Mouse (Mus musculus) duodenum, adult 2 months (tissue): Measurements from ENCODE around the gene Myd88. TPM values are rescaled to one million over a fixed set of nuclear protein-coding genes. Genes with fewer than 3 reads are reported as not detected.

Experiments
- polyA plus RNA-seq: library from polyadenylated mRNA; depleted of rRNA; stranded (reverse); fragments of >200 nt; gene quantifications from 2 replicates; pipeline ENCODE4 v1.2.3, GENCODE M21; 2012; ENCODE audit warnings: low replicate concordance; rRNA removed

The Myd88 gene
- polyA plus RNA-seq: 13.6 and 21.1 TPM in 2 replicates

GRCm38 (mm10) chr9:119340909-119341816 lies at the start of gene Myd88:
Gene Myd88 (minus strand): TSS chr9:119341411.

GRCm38 (mm10) chr9:119365284-119365683 lies 24.1 kb upstream of the Myd88 start, which contains the start of gene Slc22a14:
Gene Slc22a14 (minus strand): TSS chr9:119365553.

GRCm38 (mm10) chr9:119357331-119358057 lies 16.3 kb upstream of the Myd88 start, which contains the start of gene Xylb:
Gene Xylb (plus strand): TSS chr9:119357381.

GRCm38 (mm10) chr9:119339558-119340211 lies 1.5 kb downstream of the Myd88 start, which contains the start of gene Acaa1a:
Gene Acaa1a (plus strand): TSS chr9:119339676.

GRCm38 (mm10) chr9:119322289-119323259 lies 18.6 kb downstream of the Myd88 start, which contains the start of gene Oxsr1:
Gene Oxsr1 (minus strand): TSS chr9:119322427.

Other genes with a start within 250 kb of the Myd88 start
- gene Plcd1, start 247.9 kb downstream of the Myd88 start, polyA plus RNA-seq: 23.6 and 36.8 TPM in 2 replicates
- 0.19 and 0.44 TPM in 2 replicates for gene Dlec1, start 238.9 kb downstream of the Myd88 start, polyA plus RNA-seq
- 53.8 and 99.1 TPM in 2 replicates for gene Acaa1b, start 184.3 kb downstream of the Myd88 start, polyA plus RNA-seq
- gene Gm47289, start 182.2 kb downstream of the Myd88 start, polyA plus RNA-seq: 0.04 TPM in 1 of 2 replicates, not detected in the other
- gene Slc22a13, start 132.3 kb downstream of the Myd88 start, polyA plus RNA-seq: 0.26 and 1.4 TPM in 2 replicates
- gene Oxsr1, start 19.0 kb downstream of the Myd88 start, polyA plus RNA-seq: 8.4 and 8.6 TPM in 2 replicates
- gene Acaa1a, start 1.7 kb downstream of the Myd88 start, polyA plus RNA-seq: 593 and 1,842 TPM in 2 replicates
- 7.3 and 12.2 TPM in 2 replicates for gene Xylb, start 16.0 kb upstream of the Myd88 start, polyA plus RNA-seq
- 0.06 TPM in 1 of 2 replicates, not detected in the other for gene Slc22a14, start 24.1 kb upstream of the Myd88 start, polyA plus RNA-seq
- gene Acvr2b, start 60.7 kb upstream of the Myd88 start, polyA plus RNA-seq: 1.8 and 2.4 TPM in 2 replicates
- 0.87 and 1.8 TPM in 2 replicates for gene Exog, start 103.5 kb upstream of the Myd88 start, polyA plus RNA-seq
- 0.23 and 0.67 TPM in 2 replicates for gene Scn5a, start 237.6 kb upstream of the Myd88 start, polyA plus RNA-seq